ENCODE assay signal across 9 mouse cellular contexts in the genomic region with DNA sequence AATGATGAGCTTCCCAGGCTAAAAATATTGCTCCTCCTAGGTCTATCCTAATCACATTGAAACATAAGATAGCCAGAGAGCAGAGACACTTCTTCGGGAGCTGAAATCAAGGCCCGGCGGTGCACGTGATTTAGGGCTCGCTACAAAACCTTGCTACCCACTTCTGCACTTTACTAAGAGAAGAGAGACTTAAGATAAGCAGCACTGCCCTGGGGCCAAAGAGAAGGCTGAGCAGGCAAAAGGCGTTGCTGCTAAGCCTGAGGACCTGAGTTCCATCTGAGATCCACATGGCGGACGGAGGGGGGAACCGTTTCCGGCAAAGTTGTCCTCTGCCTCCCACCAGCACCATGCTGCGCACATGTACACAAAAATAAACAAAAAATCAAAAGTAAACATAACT. TPM values are rescaled to one million over a fixed set of nuclear protein-coding genes. Genes with fewer than 3 reads are reported as not detected.
DNase-seq lines count a peak whose midpoint lies in the region; ATAC-seq and TF ChIP-seq lines count a peak whose summit lies in the region.
"Had no signal": no experiment of that assay in that cellular context is flagged by ENCODE, and none has a peak within 500 bp of the region (broad histone marks: within the 10 kb centered on the region; RNA-seq: fewer than 3 reads in every experiment).

No protein-coding gene starts in this region.

- no peak overlapping the region for H3K27ac ChIP-seq in lung, postnatal 0 days (ENCODE audit: low read length)
- H3K27ac ChIP-seq in forebrain, embryonic 10.5 days = peak overlapping the region; percentile 95
- H3K27ac ChIP-seq in limb, embryonic 14.5 days (replicated peaks; ENCODE audit: low read depth, low read length) = no peak overlapping the region
- H3K27ac ChIP-seq in stomach, embryonic 14.5 days (ENCODE audit: low read length) = no peak overlapping the region

- peak overlapping the region; percentile 80 for H3K4me2 ChIP-seq in lung, postnatal 0 days (replicated peaks; ENCODE audit: low read depth, low read length)
- H3K4me2 ChIP-seq in limb, embryonic 14.5 days (replicated peaks; ENCODE audit: low read depth, low read length, severe bottlenecking) = peak overlapping the region; percentile 75
- peak overlapping the region; percentile 90 for H3K4me2 ChIP-seq in stomach, embryonic 14.5 days (replicated peaks; ENCODE audit: low read depth, low read length)

- no peak for ATAC-seq in lung, postnatal 0 days
- no peak for ATAC-seq in limb, embryonic 14.5 days (ENCODE audit: low FRiP score, low read depth)
- ATAC-seq in stomach, embryonic 14.5 days (ENCODE audit: insufficient number of reproducible peaks, insufficient read depth, low FRiP score, low read depth) = no peak
- no peak for ATAC-seq in monocyte, adult 5-6 weeks (replicated peaks; ENCODE audit: insufficient number of reproducible peaks, low FRiP score, low TSS enrichment, poor library complexity, severe bottlenecking)

- no peak for DNase-seq in lung, postnatal 0 days (ENCODE audit: low spot score)
- DNase-seq in lung, postnatal 36 days = no peak
- no peak for DNase-seq in forebrain, embryonic 10.5 days (ENCODE audit: extremely low spot score, low spot score)
- DNase-seq in limb, embryonic 14.5 days (ENCODE audit: low spot score) = no peak
- DNase-seq in cerebellum, adult 9-10 months = no peak
- DNase-seq in T-cell, adult 2 months (ENCODE audit: low spot score) = no peak
- DNase-seq: gastrocnemius, postnatal 25 days had no signal

- H3K27me3 ChIP-seq in lung, postnatal 0 days (replicated peaks; ENCODE audit: insufficient read depth, low read length) = no peaks in the 10 kb centered on the region
- H3K27me3 ChIP-seq in forebrain, embryonic 10.5 days (ENCODE audit: poor library complexity, severe bottlenecking) = no peaks in the 10 kb centered on the region
- H3K27me3 ChIP-seq in limb, embryonic 14.5 days (ENCODE audit: control insufficient read depth, insufficient read depth, low read length) = no peaks in the 10 kb centered on the region
- no peaks in the 10 kb centered on the region for H3K27me3 ChIP-seq in stomach, embryonic 14.5 days (ENCODE audit: control insufficient read depth, insufficient read depth, low read length)

- peaks cover 13% of the 10 kb centered on the region; the same call in 1 of the 2 replicates for H3K4me1 ChIP-seq in lung, postnatal 0 days (ENCODE audit: insufficient read depth, low read depth, low read length)
- peaks cover 18% of the 10 kb centered on the region for H3K4me1 ChIP-seq in forebrain, embryonic 10.5 days
- peaks cover 9% of the 10 kb centered on the region; the same call in 1 of the 2 replicates for H3K4me1 ChIP-seq in limb, embryonic 14.5 days (ENCODE audit: control insufficient read depth, insufficient read depth, low read length)
- peaks cover 10% of the 10 kb centered on the region for H3K4me1 ChIP-seq in stomach, embryonic 14.5 days (ENCODE audit: control insufficient read depth, insufficient read depth, low read length)

- H3K36me3 ChIP-seq in lung, postnatal 0 days (ENCODE audit: insufficient read depth, low read length) = no peaks in the 10 kb centered on the region
- H3K36me3 ChIP-seq in forebrain, embryonic 10.5 days (replicated peaks) = peaks cover 9% of the 10 kb centered on the region
- H3K36me3 ChIP-seq in limb, embryonic 14.5 days (ENCODE audit: control insufficient read depth, insufficient read depth, low read length) = no peaks in the 10 kb centered on the region
- H3K36me3 ChIP-seq in stomach, embryonic 14.5 days (ENCODE audit: control insufficient read depth, insufficient read depth, low read length) = no peaks in the 10 kb centered on the region

- H3K9me3 ChIP-seq in lung, postnatal 0 days (ENCODE audit: low read length) = no peaks in the 10 kb centered on the region
- no peaks in the 10 kb centered on the region for H3K9me3 ChIP-seq in forebrain, embryonic 10.5 days
- no peaks in the 10 kb centered on the region for H3K9me3 ChIP-seq in limb, embryonic 14.5 days (ENCODE audit: control insufficient read depth, low read length)
- H3K9me3 ChIP-seq in stomach, embryonic 14.5 days (ENCODE audit: control insufficient read depth, low read depth, low read length) = no peaks in the 10 kb centered on the region

- TF ChIP-seq POLR2A in limb, embryonic 14.5 days (IDR thresholded peaks at IDR 0.05; ENCODE audit: borderline replicate concordance, extremely low read depth, insufficient read depth, insufficient read length) = no peak

- no peak for TF ChIP-seq EP300 in lung, postnatal 0 days (IDR thresholded peaks at IDR 0.05)

- TF ChIP-seq CTCF in lung, postnatal 0 days (IDR thresholded peaks at IDR 0.05) = no peak

- H3K9ac ChIP-seq in lung, postnatal 0 days (replicated peaks; ENCODE audit: low read depth) = peak overlapping the region; percentile 76; the same call in 1 of the 2 replicates
- H3K9ac ChIP-seq in limb, embryonic 14.5 days (ENCODE audit: low read depth, low read length, severe bottlenecking) = peak overlapping the region; percentile 88
- peak overlapping the region; percentile 82 for H3K9ac ChIP-seq in stomach, embryonic 14.5 days (replicated peaks; ENCODE audit: low read depth, low read length)

- 6% methylated on average over 11 of the region's 11 CpGs for WGBS in lung, postnatal 0 days
- 23% methylated on average over 11 of the region's 11 CpGs for WGBS in forebrain, embryonic 10.5 days
- 17% methylated on average over 11 of the region's 11 CpGs for WGBS in limb, embryonic 14.5 days
- WGBS in stomach, embryonic 14.5 days = 13% methylated on average over 11 of the region's 11 CpGs

- peak overlapping the region; percentile 96 for H3K4me3 ChIP-seq in lung, postnatal 0 days (ENCODE audit: low read depth, low read length)
- H3K4me3 ChIP-seq in forebrain, embryonic 10.5 days = peak overlapping the region; percentile 82
- peak overlapping the region; percentile 99 for H3K4me3 ChIP-seq in limb, embryonic 14.5 days (replicated peaks; ENCODE audit: low read length)
- peak overlapping the region; percentile 99 for H3K4me3 ChIP-seq in stomach, embryonic 14.5 days (ENCODE audit: low read depth, low read length)

RNA-seq across cellular contexts. Expression of a gene that starts 1.1 kb away (rescaled TPM):
- 38.9 TPM in 2 replicates for polyA plus RNA-seq in lung, postnatal 0 days (2015; fragmentation: Nextera tagmentation; extraction: Ambion mirVana)
- polyA plus RNA-seq in forebrain, embryonic 10.5 days (2016; fragmentation: Nextera tagmentation; extraction: Ambion mirVana) = 54.4 and 58.9 TPM in 2 replicates
- polyA plus RNA-seq in limb, embryonic 14.5 days (2012; rRNA removed) = 32.3 and 34.4 TPM in 2 replicates
- 37.3 and 39.7 TPM in 2 replicates for polyA plus RNA-seq in limb, embryonic 14.5 days (2014; fragmentation: Nextera tagmentation; extraction: Ambion mirVana)
- polyA plus RNA-seq in stomach, embryonic 14.5 days (2014; fragmentation: Nextera tagmentation; extraction: Ambion mirVana) = 40.0 and 41.2 TPM in 2 replicates
- 12.8 to 25.2 TPM (median 24.0 TPM) in 3 replicates for total RNA-seq in monocyte, adult 5-6 weeks (2017)

RNA-seq across cellular contexts. Expression of a gene that starts 5.4 kb away (rescaled TPM):
- polyA plus RNA-seq in lung, postnatal 0 days (2015; fragmentation: Nextera tagmentation; extraction: Ambion mirVana) = 21.5 and 22.8 TPM in 2 replicates
- polyA plus RNA-seq in forebrain, embryonic 10.5 days (2016; fragmentation: Nextera tagmentation; extraction: Ambion mirVana) = 30.5 and 33.4 TPM in 2 replicates
- 31.9 and 33.6 TPM in 2 replicates for polyA plus RNA-seq in limb, embryonic 14.5 days (2012; rRNA removed)
- polyA plus RNA-seq in limb, embryonic 14.5 days (2014; fragmentation: Nextera tagmentation; extraction: Ambion mirVana) = 27.0 and 27.6 TPM in 2 replicates
- 28.6 and 30.6 TPM in 2 replicates for polyA plus RNA-seq in stomach, embryonic 14.5 days (2014; fragmentation: Nextera tagmentation; extraction: Ambion mirVana)
- 10.0 to 20.6 TPM (median 15.7 TPM) in 3 replicates for total RNA-seq in monocyte, adult 5-6 weeks (2017)

RNA-seq across cellular contexts. Expression of a gene that starts 28.0 kb away (rescaled TPM):
- 0.18 and 0.21 TPM in 2 replicates for polyA plus RNA-seq in lung, postnatal 0 days (2015; fragmentation: Nextera tagmentation; extraction: Ambion mirVana)
- polyA plus RNA-seq in forebrain, embryonic 10.5 days (2016; fragmentation: Nextera tagmentation; extraction: Ambion mirVana) = 0.30 TPM in 1 of 2 replicates, not detected in the other
- 0.23 and 0.26 TPM in 2 replicates for polyA plus RNA-seq in limb, embryonic 14.5 days (2012; rRNA removed)
- 0.32 and 0.59 TPM in 2 replicates for polyA plus RNA-seq in limb, embryonic 14.5 days (2014; fragmentation: Nextera tagmentation; extraction: Ambion mirVana)
- polyA plus RNA-seq in stomach, embryonic 14.5 days (2014; fragmentation: Nextera tagmentation; extraction: Ambion mirVana) = 0.65 and 0.81 TPM in 2 replicates
- not detected in 3 replicates for total RNA-seq in monocyte, adult 5-6 weeks (2017)

RNA-seq across cellular contexts. Expression of a gene that starts 38.9 kb away (rescaled TPM):
- 4.9 and 5.3 TPM in 2 replicates for polyA plus RNA-seq in lung, postnatal 0 days (2015; fragmentation: Nextera tagmentation; extraction: Ambion mirVana)
- 64.8 and 69.1 TPM in 2 replicates for polyA plus RNA-seq in forebrain, embryonic 10.5 days (2016; fragmentation: Nextera tagmentation; extraction: Ambion mirVana)
- 17.2 and 23.0 TPM in 2 replicates for polyA plus RNA-seq in limb, embryonic 14.5 days (2012; rRNA removed)
- 27.2 and 29.3 TPM in 2 replicates for polyA plus RNA-seq in limb, embryonic 14.5 days (2014; fragmentation: Nextera tagmentation; extraction: Ambion mirVana)
- polyA plus RNA-seq in stomach, embryonic 14.5 days (2014; fragmentation: Nextera tagmentation; extraction: Ambion mirVana) = 35.1 and 35.4 TPM in 2 replicates
- total RNA-seq in monocyte, adult 5-6 weeks (2017) = 0.58 to 4.5 TPM in 2 of 3 replicates, not detected in the other
